8 mouse cellular contexts compared by ENCODE assay signal in genomic region chr6:100287334-100288015, GRCm38 (mm10). TPM values are rescaled to one million over a fixed set of nuclear protein-coding genes. Genes with fewer than 3 reads are reported as not detected.
A peak's percentile ranks its signal among the peaks of the same experiment; 100 is the strongest.
DNase-seq lines count a peak whose midpoint lies in the region; ATAC-seq and TF ChIP-seq lines count a peak whose summit lies in the region.

Gene Rybp (minus strand): TSS chr6:100287485.

- H3K79me2 ChIP-seq in liver, adult 2 months (ENCODE audit: control insufficient read depth, insufficient read depth, low read length), result peaks cover 5% of the 10 kb centered on the region

- peaks cover 13% of the 10 kb centered on the region; the same call in 1 of the 2 replicates for H3K27me3 ChIP-seq in heart, embryonic 12.5 days (replicated peaks)
- H3K27me3 ChIP-seq in kidney, postnatal 0 days (ENCODE audit: insufficient read depth, low read length), result no peaks in the 10 kb centered on the region
- H3K27me3 ChIP-seq in liver, adult 2 months (ENCODE audit: control insufficient read depth, insufficient read depth, low read length), result no peaks in the 10 kb centered on the region

- H3K4me2 ChIP-seq in heart, embryonic 12.5 days, result peak within 1 kb of the TSS; percentile 97
- peak within 1 kb of the TSS; percentile 94 for H3K4me2 ChIP-seq in kidney, postnatal 0 days (ENCODE audit: low read length)

- peak; percentile 89 for ATAC-seq in erythroid progenitor cell, adult 5-6 weeks (replicated peaks; ENCODE audit: low FRiP score, poor library complexity, severe bottlenecking)
- peak; percentile 97 for ATAC-seq in heart, embryonic 12.5 days (ENCODE audit: insufficient number of reproducible peaks, low FRiP score)
- peak; percentile 96 for ATAC-seq in kidney, postnatal 0 days (replicated peaks; ENCODE audit: low FRiP score, low read depth)
- ATAC-seq in monocyte, adult 5-6 weeks (replicated peaks; ENCODE audit: insufficient number of reproducible peaks, low FRiP score, low TSS enrichment, poor library complexity, severe bottlenecking), result peak; percentile 66; the same call in 1 of the 2 replicates

- H3K4me3 ChIP-seq in brown adipose tissue, adult 24 weeks (ENCODE audit: insufficient read depth, low read depth, low read length), result peak within 1 kb of the TSS; percentile 87
- H3K4me3 ChIP-seq in heart, embryonic 12.5 days, result peak within 1 kb of the TSS; percentile 97
- H3K4me3 ChIP-seq in kidney, postnatal 0 days (replicated peaks; ENCODE audit: low read depth, low read length), result peak within 1 kb of the TSS; percentile 80
- peak within 1 kb of the TSS; percentile 75 for H3K4me3 ChIP-seq in liver, adult 2 months (ENCODE audit: insufficient read depth, low read depth, low read length)

- no peak within 1 kb of the TSS for H3K27ac ChIP-seq in brown adipose tissue, adult 24 weeks (replicated peaks; ENCODE audit: low read depth, low read length)
- H3K27ac ChIP-seq in heart, embryonic 12.5 days (ENCODE audit: poor library complexity, severe bottlenecking), result peak within 1 kb of the TSS; percentile 98
- H3K27ac ChIP-seq in kidney, postnatal 0 days, result peak within 1 kb of the TSS; percentile 95
- H3K27ac ChIP-seq in liver, adult 2 months (replicated peaks; ENCODE audit: insufficient read depth, low read depth, low read length), result peak within 1 kb of the TSS; percentile 73

- H3K9ac ChIP-seq in heart, embryonic 12.5 days, result peak within 1 kb of the TSS; percentile 98
- peak within 1 kb of the TSS; percentile 88 for H3K9ac ChIP-seq in kidney, postnatal 0 days (ENCODE audit: low read depth, low read length)
- H3K9ac ChIP-seq in liver, adult 2 months (ENCODE audit: low read depth, low read length), result peak within 1 kb of the TSS; percentile 90

- no peaks in the 10 kb centered on the region; the same call in none of the 2 replicates for H3K4me1 ChIP-seq in brown adipose tissue, adult 24 weeks (ENCODE audit: control insufficient read depth, insufficient read depth, insufficient read length, low read length)
- H3K4me1 ChIP-seq in heart, embryonic 12.5 days (replicated peaks), result peaks cover 27% of the 10 kb centered on the region
- peaks cover 10% of the 10 kb centered on the region for H3K4me1 ChIP-seq in kidney, postnatal 0 days (replicated peaks; ENCODE audit: insufficient read depth, low read length)
- peaks cover 6% of the 10 kb centered on the region for H3K4me1 ChIP-seq in liver, adult 2 months (ENCODE audit: control insufficient read depth, insufficient read depth, low read length)

- H3K36me3 ChIP-seq in heart, embryonic 12.5 days, result no peaks in the 10 kb centered on the region
- no peaks in the 10 kb centered on the region for H3K36me3 ChIP-seq in kidney, postnatal 0 days (ENCODE audit: insufficient read depth, low read length)
- no peaks in the 10 kb centered on the region for H3K36me3 ChIP-seq in liver, adult 2 months (ENCODE audit: control insufficient read depth, insufficient read depth, low read length)

- peak; percentile 96 for DNase-seq in CD4-positive, CD25-positive, alpha-beta regulatory T cell, adult 2 months (ENCODE audit: low read depth, low spot score)
- peak; percentile 96 for DNase-seq in kidney, postnatal 0 days (ENCODE audit: low spot score)
- peak; percentile 51 for DNase-seq in liver, adult 2 months (ENCODE audit: extremely low read depth, low read depth, low spot score)
- DNase-seq in spleen, postnatal 36 days (ENCODE audit: low spot score in 2 of 2), result peak; percentile 92 to 95

- TF ChIP-seq CTCF in kidney, postnatal 0 days (IDR thresholded peaks at IDR 0.05; ENCODE audit: low read depth), result no peak
- TF ChIP-seq CTCF in liver, adult 2 months (IDR thresholded peaks at IDR 0.05; ENCODE audit: low read depth, low read length), result no peak

- H3K9me3 ChIP-seq in heart, embryonic 12.5 days (replicated peaks), result no peaks in the 10 kb centered on the region
- H3K9me3 ChIP-seq in kidney, postnatal 0 days (replicated peaks; ENCODE audit: low read length), result no peaks in the 10 kb centered on the region

- WGBS in heart, embryonic 12.5 days, result under 1% methylated on average over 103 of the region's 112 CpGs
- under 1% methylated on average over 86 of the region's 112 CpGs for WGBS in kidney, postnatal 0 days
- 1% methylated on average over 90 of the region's 112 CpGs for whole genome bisulfite sequencing in liver, adult 2 months

- peak; percentile 47; the same call in 1 of the 2 replicates for TF ChIP-seq POLR2A in liver, adult 2 months (IDR thresholded peaks at IDR 0.05; ENCODE audit: extremely low read depth, insufficient read depth, low read length)

RNA-seq across cellular contexts. Expression of gene Rybp, which starts in this region (rescaled TPM):
- polyA plus RNA-seq in brown adipose tissue, adult 24 weeks (2012; ENCODE audit: insufficient read depth, insufficient read length, missing spikeins), result 6.7 and 8.6 TPM in 2 replicates
- total RNA-seq in erythroid progenitor cell, adult 5-6 weeks (2015; ENCODE audit: low replicate concordance), result 12.2 and 18.4 TPM in 2 replicates
- total RNA-seq in erythroid progenitor cell, adult 5-6 weeks (2017; ENCODE audit: low replicate concordance), result 7.1 and 11.7 TPM in 2 replicates
- 17.1 and 18.0 TPM in 2 replicates for polyA plus RNA-seq in heart, embryonic 12.5 days (2016; fragmentation: Nextera tagmentation; extraction: Ambion mirVana)
- 14.4 and 18.8 TPM in 2 replicates for polyA plus RNA-seq in kidney, postnatal 0 days (2015; fragmentation: Nextera tagmentation; extraction: Ambion mirVana)
- 6.7 and 8.2 TPM in 2 replicates for total RNA-seq in liver, adult 2 months (2014; rRNA removed)
- polyA plus RNA-seq in liver, adult 2 months (2012; rRNA removed), result 5.6 and 6.7 TPM in 2 replicates
- 15.7 to 53.5 TPM (median 47.7 TPM) in 3 replicates for total RNA-seq in monocyte, adult 5-6 weeks (2017)
